Mouse (Mus musculus): Measurements from ENCODE around the gene Dohh.

GRCm38 (mm10) chr10:81355533-81355932 is 28.7 kb upstream of the Dohh start:
- no peak for TF ChIP-seq EP300 (IDR thresholded peaks at IDR 0.05)
- no peak for TF ChIP-seq CTCF (IDR thresholded peaks at IDR 0.05)
